Mouse (Mus musculus) erythroid progenitor cell, adult 5-6 weeks (primary cell): ENCODE data around the gene Gipc1. TPM values are rescaled to one million over a fixed set of nuclear protein-coding genes. Genes with fewer than 3 reads are reported as not detected.

Source experiments
- ATAC-seq: replicated peaks from 2 replicates; pipeline ENCODE4 v1.8.0; 2016; ENCODE audit warnings: moderate number of reproducible peaks, mild to moderate bottlenecking, moderate TSS enrichment, inconsistent platforms; ENCODE audit not compliant: poor library complexity, low FRiP score, severe bottlenecking
- total RNA-seq, 2 experiments: library from RNA; stranded (forward) in 1 of 2; stranded (reverse) in 1 of 2; fragments of 150-400 nt in 1 of 2; fragments of 186-747, 209-891 nt in 1 of 2; gene quantifications; 2 replicates each; pipeline versions ENCODE4 v1.2.3 to v1.2.4; 2015 to 2017; ENCODE audit warnings: low replicate concordance in 2 of 2

The Gipc1 gene
- total RNA-seq, 2 experiments from 2014 or later = 5.9 to 9.3 TPM

DNA sequence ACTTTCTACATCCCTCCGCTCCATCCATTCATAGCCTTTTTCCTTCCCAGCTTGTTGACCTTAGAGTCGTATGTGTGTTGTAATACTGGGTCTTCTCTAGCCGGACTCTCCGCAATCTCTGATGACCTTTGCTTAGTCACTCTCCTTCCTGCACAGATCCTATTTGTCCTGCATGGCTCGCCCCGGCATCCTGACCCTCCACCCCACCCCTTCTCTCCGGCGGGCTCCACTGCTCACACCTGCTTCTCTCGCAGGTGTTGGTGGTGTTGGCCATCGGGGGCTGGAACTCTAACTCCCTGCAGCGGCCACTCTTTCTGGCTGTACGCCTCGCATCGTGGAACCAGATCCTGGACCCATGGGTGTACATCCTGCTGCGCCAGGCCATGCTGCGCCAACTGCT, 16.5 kb downstream of the Gipc1 start:
- no peak for ATAC-seq

DNA sequence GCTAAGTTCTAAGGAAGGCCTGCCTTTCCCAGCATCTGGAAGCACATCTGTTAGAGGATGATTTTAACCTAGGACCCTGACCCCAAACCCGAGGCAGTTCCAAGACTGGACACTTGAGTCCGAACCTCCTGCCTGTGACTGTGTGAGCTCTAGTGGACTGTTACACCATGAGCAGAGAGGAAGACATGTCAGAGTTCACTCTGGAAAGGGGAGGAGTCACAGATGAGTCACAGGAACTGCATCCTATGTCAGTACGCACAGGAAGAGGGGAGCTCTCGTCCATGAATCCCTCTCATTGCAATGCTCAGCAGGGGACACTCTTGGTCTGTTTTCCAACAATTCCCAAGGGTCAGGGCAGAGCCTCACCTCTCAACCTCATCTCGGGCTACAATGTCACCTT, 20.5 kb downstream of the Gipc1 start:
- ATAC-seq = no peak

DNA sequence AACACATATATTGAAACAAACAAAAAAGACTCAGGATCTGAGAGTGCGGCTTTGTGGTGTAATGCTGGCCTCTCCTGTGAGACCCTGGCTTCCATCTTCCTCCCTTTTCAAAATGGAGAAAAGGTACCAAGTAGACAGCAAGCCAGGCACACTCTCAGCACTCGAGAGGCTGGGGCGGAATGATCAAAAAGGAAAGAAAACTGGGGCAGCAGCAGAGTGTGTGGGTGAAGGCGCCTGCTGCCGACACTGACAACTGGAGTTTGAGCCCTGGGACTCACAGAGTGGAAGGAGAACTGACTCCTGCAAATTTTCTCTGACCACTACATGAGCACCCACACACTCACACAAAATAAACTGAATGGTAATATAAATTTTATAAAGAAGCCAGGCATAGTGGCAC, 22.0 kb downstream of the Gipc1 start:
- ATAC-seq = no peak

DNA sequence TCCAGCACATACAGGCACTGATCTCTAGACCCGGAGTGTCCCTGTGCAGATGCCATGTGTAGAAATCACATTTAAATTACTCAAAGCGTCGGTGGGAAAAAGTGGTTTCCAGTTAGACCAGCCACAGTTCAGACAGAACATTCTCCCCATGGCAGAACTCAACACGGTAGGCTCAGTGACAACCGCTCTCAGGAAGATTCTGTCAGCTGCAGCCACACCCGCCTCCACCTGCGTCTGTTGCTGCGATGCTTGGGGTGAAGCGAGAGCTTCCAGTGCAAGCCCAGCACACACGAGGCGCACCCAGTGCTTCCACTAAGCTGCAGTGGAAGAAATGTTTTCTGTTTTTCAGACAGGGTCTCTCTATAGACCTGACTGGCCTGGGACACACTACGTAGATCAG, 27.4 kb downstream of the Gipc1 start:
- ATAC-seq = no peak

DNA sequence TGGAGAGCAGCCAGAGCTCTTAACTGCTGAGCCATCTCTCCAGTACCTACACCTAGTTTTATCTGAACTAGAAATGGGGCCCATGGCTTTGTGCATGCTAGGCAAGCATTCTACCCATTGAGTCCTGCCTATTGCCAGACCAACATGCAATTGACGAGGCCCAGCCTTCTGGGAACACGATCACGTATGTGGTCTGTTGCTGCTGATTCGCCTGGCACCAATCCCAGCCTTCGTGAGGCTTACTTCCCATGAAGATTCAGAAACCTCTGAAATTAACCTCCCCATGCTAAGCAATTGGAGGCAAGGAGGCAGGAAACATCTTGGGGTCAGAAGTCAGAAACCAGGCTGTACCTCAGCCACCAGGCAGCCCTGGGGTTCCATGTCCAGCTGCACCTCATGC, 28.1 kb downstream of the Gipc1 start:
- no peak for ATAC-seq

DNA sequence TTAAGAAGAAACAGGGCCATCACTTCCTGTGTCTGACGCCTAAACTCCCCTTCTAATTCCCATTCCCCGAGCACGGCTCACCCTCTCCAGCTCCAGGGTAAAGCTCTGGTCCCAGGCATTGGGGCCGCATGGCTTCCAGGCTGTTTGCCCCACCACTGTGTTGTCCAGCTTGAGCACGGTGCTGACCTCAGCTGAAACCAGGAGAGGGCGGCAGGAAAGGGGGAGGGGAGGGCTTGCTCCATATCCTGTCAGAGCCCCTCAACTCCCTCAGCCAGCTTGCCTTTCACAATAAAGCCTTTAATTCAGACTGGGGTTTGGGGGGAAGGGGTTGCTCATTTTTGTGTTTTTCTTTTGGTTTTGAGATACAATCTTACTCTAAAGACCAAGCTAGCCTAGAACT, 28.6 kb downstream of the Gipc1 start:
- ATAC-seq = no peak

DNA sequence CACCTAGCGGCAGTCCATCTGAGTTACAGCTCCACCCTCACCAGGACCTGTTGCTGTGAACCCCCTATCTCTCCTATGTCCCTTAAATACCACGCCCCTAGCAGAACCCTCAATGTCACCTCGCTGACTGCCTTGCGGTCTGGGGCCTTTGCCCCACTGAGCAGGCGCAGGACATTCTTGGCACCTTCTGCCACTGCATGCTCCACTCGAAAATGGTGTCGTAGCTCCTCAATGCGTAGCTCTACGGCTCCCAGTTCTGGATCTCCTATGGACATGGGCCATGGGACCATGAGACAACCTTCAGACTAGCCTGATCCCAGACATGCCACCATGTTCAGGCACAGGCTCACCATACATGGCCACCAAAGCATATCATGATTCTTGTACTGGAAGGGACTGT, 32.0 kb downstream of the Gipc1 start:
- no peak for ATAC-seq

DNA sequence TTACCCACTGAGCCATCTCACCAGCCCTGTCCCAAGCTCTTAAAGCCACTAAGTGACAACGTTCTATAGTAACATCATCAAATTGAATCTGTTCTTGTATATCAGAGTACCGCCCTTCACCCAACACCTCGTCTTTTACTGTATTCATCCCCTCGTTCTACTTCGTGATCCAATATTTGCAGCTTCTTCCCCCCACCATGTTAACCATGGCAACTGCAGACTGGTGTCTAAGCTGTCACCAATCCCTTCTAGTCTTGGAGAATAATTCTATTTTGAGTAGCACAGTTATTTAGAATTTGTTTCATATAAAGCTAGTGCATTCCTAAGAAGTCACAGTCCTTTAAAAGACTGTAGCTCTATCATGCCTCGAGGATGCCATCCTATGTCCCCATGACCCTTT, 36.8 kb downstream of the Gipc1 start:
- ATAC-seq = no peak

DNA sequence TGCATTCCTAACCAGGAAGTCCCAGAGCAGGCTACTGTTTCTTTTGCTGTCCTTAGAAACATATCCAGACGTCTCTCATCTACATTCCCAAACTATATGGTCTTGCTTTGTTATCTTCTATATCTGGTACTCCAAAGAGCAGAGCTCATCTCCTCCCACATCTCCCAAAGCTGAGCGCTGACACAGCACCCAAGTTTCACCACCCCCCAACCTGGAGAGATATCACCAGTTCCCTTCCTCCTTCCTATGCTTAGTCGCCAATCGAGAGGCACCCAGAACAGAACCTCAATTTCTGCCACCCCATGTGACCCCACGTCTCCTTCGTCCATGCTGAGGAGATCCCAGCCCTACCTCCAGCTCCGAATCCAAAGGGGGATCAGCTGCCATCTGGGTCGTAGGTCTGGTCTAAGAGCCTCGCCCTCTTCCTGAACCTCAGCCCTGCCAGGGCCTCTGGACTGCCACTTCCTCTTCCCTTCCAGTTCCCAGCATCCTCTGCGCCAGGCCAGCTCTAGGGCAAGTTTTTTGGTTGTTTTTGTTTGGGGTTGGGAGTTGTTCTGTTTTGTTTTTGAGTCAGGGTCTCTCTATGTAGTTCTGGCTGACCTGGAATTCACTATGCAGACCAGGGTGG, 41.2 kb downstream of the Gipc1 start:
- ATAC-seq = no peak

DNA sequence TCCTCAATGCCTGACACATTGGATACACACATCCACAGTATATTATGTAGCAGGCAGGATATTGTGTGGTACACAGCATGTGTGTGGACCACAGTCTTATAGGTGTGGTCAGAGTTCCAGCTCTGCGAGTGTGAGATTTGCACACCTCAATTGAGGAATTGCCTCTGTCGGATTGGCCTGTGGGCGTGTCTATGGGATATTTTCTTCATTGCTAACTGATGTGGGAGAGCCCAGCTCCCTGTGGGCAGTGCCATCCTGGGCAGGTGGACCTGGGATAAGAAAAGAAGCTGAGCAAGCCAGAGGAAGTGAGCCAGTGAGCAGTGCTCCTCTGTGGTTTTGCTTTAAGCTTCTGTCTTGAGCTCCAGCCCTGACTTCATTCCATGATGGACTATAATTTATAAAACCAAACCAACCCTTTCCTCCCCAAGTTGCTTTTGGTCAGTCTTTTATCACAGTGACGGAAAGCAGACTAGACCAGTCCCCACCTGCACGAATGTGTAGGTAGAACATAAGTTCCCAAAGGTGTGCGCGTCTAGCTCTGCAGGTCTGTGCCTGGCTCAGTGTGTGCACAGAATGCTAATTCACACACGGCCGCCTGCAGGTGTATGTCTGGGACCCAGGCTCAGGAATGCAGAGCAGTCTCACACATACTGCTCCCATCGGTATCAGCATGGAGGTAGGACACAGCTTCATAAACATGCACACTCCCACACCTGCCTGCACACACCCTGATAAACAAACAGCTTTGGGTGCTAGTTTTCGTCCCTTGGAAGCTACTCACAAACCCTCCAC, 42.1 kb downstream of the Gipc1 start:
- no peak for ATAC-seq

DNA sequence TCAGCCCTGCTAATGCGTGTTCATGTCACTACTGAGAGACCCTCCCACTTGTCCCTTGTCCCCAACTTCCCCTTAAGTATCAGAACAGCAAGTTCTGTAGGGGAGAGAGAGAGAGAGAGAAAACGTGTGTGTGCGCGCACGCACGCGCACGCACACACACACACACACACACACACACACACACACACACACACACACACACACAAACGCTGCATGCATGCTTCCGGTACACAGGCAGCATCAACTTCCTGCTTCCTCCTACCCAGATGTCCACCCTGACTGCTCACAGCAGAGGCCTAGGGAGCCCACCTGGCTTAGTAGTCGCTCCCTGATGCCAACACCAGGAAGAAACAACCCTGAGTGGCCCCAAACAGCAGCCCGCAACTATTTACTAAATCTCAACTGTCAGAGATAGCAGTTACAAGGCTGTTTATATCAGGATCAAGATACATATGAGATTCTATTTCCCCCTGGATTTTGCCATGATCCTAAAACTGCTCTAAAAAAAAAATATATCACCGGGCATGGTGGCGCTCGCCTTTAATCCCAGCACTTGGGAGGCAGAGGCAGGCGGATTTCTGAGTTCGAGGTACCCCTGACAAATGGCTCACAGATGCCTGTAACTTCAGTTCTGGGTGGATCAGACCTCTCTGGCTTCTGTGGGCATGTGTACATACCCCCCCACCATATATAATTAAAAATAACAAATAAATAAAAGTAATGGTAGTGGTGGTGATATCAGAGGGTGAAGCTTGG, 43.1 kb downstream of the Gipc1 start:
- ATAC-seq = no peak

DNA sequence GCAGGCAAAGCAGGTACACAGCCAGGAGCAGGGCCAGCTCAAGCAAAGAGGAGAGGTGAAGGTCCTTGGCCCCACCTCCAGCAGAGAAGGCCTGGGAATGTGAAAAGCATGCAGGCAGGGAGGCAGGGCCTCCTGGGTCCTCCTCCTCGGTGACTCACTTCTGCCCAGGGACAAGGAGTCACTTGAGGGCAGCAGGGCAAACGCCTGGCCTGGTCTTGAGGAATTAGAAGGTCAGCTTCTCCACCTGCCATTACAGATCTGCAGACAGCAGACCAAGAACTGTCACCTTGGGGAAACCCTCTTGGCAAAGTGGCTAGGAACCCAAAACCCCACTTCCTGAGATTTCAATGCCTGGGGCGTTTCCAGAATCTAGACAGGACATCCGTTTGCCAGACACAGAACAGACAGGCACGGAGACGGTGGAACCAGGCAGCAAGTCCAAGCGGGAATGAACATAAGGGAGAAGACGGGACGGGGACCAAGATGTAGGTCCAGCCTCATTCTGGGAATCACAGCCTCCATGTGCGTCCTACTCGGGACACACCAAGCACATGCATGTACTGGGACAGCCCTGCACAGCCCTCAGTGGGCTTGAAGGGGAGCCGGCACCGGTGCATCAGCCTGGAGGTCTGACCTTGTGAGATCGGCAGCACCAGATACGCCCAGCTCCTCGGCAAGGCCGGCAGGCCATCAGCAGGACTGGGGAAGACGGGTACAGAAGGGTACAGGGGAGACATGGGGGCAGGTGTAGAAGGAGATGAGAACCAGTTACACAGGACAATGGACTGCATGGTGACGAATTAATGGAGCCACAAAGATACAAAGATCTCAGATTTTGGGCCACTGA, 45.1 kb downstream of the Gipc1 start:
- ATAC-seq = no peak

DNA sequence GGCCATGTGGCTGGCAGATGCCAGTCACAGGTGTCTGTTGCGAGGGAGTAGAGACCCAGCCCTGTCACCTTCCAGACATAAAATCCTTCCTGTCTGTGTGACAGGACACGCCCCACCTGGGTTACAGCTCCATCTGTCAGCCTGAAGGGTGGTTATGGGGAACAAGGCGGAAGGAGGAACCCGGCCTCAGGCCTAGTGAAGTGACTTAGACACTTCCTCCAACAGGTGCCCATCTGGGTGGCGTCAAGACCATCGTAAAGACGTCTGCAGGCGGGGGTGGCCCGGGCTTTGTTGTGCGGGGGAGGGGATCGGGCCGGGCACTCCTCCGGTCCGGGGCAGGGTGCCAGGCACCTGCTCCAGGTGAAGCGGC, 45.8 kb downstream of the Gipc1 start:
- ATAC-seq = peak; percentile 36

DNA sequence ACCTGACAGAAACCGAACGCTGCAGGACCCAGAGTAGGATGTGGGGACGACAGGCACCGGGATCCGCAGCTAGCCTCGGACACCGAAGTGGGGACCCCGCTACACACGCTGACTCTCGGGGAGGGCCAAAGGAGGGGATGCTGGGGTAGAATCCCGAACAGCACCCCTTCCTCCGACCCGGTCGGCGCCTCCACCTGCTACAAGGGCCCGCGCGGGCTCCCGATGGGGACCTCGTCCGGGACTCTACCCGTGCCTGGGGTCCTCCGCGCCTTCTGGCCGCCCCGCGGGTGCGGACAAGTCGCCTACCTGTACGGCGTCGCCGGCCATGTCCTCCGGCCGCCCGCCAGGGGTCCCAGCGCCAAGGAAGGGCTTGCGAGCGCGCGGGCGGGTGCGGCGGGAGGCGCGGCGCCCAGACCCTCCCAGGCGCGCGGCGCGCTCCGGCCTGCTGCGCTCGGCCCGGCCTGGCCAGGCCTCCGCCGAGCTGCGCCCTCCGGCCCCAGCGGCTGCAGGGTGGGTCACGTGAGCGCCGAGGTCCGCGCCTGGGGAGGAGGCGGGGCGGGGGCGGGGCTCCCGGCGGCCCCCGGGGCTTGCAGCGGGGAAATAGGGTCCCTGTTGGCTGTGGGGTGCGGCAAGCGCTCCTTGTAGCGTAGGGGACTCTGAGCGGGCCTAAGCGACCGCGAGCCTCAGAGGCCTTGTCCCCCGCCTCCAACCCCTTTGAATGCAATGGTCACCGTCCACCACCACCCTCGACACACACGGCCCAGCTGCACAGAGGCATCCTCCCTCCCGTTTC, 46.4 kb downstream of the Gipc1 start, which contains the start of gene Pkn1:
Gene Pkn1 (minus strand): TSS at position 519 of the 793 bp plus-strand sequence.
- ATAC-seq = peak; percentile 86

DNA sequence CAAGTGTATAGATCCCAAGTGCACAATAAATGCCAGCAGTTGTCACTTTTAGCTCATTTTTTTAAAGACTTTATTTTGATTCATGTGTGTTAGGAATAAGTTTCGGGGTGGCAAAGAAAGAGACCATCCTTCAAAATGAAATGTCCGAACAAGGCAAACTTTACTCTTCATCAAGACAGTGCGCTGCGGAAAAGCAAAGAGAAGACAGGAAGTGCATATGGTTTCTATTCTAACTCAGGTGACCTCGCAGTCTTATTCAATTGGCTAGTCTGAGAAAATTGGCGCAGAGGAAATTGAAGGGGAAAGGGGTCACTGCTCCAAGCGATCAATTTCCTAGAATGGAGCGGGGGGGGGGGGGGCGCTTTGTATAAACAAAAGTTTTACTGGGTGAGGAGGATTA, 47.1 kb downstream of the Gipc1 start:
- no peak for ATAC-seq

DNA sequence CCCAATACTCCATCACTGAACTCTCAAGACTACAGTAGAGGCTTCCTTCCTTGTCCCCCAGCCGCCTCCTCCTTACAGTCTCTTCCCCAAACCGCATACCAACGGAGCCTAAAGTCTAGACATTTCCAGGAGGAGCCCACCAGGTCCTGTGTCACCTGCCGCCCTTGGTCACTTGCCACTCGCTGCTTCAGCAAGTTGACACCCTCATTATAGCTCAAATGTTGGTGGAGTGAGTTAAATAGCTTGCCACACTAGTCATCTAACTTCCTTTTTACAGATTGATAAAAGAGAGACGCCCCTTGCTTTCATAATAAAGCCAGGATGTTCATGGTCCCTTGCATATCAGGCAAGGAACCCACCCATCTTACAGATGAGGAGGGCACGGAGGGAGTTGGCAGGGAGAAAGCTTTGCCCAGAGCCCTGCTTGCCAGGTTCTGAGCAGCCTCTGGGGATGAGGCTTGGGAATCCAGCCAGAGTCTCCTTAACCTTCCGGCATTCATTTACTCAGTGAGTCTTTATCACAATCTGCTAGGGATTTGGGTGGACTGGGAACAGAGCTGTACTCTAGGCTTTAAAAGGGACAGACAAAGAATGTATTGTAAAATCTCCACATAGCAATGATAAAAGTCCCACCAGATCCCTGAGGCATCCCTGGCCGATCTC, 48.1 kb downstream of the Gipc1 start:
- ATAC-seq = no peak

DNA sequence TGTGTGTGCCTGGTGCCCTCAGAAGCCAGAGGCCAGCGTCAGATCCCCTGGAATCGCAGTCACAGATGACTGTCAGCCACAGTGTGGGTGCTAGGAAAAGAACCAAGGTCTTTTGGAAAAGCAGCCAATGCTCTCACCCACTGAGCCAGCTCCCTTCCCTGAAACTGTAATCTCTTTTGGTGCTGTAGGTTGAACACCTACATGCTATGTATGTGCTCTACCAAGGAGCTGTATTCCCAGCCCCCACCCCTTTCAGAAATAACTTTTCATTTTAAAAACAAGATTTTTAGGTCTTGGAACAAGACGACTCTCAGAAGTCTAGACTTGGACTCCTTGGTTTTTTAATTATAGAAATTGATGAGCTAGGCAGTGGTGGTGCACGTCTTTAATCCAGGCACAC, 50.9 kb downstream of the Gipc1 start:
- no peak for ATAC-seq

DNA sequence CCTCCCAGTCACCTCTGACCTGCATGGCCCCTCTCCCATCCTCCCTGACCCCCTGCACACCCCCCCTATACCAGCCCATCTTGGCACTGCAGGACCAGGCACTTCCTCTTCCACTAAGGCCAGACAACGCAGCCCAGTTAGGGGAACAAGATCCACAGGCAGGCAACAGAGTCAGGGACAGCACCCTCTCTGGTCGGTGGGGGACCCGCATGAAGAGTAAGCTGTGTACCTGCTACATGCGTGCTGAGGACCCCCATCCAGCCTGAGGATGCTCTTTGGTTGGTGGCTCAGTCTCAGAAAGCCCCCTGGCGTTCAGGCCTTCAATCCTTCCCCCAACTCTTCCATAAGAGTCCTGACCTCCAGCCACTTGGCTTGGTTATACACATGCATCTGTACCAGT, 53.9 kb downstream of the Gipc1 start:
- no peak for ATAC-seq

DNA sequence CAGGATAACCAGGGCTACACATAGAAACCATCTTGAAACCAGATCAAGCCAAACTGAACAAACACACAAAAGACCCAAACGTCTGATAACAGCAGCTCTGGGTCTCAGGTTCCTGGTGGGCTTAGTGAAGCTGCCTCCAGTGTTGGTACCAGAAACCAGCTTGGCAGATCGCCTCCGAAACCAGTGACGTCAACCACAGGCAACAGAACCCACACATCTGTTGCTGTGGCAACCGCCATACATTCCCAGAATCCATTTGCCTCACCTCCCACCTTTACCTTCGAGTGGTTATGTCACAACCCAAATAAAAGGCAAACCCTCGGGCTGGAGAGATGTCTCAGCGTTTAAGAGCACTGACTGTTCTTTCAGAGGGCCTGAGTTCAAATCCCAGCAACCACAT, 55.1 kb downstream of the Gipc1 start:
- no peak for ATAC-seq
